Mouse (Mus musculus) natural killer cell, adult 2 months (primary cell): ENCODE data around the gene B020004J07Rik.
"Not testable (repeated sequence)": the region's sequence is repeated elsewhere in the genome, so short reads cannot be mapped to it uniquely, and the experiment has no call there.

ENCODE experiments used
- DNase-seq, 2 experiments: peaks; one replicate each; pipeline ENCODE4 v3.0.0; 2022; ENCODE audit warnings: low spot score in 2 of 2

The B020004J07Rik gene

DNA sequence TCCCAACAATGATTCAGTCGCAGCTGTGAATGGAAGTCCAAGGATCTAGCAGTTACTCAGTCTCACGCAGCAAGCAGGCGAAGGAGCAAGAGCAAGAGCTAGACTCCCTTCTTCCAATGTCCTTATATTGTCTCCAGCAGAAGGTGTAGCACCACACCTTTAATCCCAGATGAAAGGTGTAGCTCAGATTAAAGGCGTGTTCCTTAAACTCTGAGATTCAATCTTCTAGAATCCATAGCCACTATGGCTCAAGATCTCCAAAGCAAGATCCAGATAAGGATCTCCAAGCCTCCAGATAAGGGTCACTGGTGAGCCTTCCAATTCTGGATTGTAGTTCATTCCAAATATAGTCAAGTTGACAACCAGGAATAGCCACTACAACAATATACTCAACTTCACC, at the start of gene B020004J07Rik:
Gene B020004J07Rik, minus strand, starts transcription at position 101 of the 400 bp plus-strand sequence.
- not testable (repeated sequence) for DNase-seq

GRCm38 (mm10) chr4:101889377-101889776, 45.6 kb upstream of the B020004J07Rik start:
- no peak for DNase-seq

DNA sequence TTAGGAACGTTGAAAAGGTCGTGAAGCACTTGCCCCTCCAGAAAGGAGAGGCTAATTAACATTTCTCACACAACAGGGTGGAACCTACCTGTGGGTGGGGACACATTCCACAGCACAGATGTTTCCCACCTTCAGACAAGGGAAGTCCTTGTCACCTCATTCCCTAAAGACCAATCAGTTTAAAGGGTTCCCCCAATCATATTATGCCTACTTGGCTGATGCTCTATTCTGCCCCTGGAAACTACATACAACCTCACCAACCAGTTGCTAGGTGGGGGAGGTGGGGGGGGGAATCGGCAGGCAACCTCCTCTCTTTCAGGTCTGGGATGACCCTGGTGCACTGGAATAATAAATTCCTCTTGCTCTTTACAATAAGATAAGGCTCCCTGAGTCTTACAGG, 39.8 kb upstream of the B020004J07Rik start:
- DNase-seq: no peak

DNA sequence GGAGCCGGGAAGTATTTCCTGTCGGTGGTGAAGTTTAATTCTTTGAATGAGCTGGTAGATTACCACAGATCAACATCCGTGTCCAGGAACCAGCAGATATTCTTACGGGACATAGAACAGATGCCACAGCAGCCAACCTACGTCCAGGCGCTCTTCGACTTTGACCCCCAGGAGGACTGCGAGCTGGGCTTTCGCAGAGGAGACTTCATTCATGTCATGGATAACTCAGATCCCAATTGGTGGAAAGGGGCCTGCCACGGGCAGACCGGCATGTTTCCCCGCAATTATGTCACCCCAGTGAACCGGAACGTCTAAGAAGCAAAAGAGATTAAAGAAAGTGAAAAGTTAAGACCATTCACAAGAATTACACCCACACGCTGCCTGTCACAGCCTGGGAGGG, 31.9 kb upstream of the B020004J07Rik start:
- DNase-seq: not testable (repeated sequence)

DNA sequence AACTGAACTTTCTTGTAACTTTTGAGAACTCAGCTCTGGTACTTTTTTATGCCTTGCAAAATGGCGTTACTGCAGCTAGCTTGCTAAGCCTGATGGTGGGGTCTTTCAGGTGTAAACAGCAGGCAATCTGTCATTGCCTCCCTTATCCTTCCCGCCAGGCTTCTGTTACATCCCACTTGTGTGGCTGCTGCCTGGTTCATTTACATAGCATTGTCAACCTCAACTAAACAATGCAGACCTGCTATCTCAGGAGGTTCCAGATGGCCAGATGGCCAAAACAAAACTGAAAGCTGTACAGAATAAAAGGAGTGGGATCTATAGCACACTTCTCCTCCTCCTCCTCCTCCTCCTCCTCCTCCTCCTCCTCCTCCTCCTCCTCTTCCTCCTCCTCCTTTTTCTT, 28.2 kb upstream of the B020004J07Rik start:
- not testable (repeated sequence) for DNase-seq

- no peak for DNase-seq
Observed at GRCm38 (mm10) chr4:101862289-101862688, 18.5 kb upstream of the B020004J07Rik start.

DNA sequence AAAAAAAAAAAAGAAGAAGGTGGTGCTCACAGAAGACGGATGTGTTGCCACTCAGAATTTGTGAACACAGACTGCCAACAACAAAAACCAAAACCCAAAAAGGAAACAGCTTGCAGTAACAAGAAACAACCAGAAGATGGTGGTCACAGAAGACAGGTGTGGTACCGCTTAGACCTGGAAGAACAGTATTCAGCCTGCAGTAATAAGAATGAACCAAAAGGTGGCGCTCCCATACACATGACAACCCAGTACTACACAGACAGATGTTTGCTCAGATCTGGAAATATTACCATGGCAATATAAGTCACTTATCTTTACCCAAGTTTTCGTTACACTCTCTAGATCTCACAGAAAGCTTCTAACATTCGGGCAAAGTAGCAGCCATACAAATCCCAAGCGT, 17.1 kb upstream of the B020004J07Rik start:
- DNase-seq: no peak

DNA sequence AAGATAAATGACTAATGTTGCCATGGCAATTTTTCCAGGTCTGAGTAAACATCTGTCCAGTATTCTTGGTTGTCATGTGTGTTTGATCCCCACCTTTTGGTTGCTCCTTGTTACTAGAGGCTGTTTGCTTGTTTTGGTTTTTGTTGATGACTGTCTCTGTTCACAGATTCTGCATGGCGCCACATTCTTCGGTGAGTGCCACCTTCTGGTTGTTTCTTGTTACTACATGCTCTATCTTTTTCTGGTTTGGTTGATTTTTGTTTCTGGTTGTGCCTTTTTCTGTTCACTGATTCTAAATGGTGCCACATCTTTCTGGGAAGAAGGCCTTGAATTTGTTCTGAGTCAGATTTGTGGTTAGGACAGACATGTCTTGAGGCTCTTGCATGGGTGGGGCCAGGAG, 7.1 kb upstream of the B020004J07Rik start:
- no peak for DNase-seq
